ENCODE assay signal across 23 mouse cellular contexts in the genomic region with DNA sequence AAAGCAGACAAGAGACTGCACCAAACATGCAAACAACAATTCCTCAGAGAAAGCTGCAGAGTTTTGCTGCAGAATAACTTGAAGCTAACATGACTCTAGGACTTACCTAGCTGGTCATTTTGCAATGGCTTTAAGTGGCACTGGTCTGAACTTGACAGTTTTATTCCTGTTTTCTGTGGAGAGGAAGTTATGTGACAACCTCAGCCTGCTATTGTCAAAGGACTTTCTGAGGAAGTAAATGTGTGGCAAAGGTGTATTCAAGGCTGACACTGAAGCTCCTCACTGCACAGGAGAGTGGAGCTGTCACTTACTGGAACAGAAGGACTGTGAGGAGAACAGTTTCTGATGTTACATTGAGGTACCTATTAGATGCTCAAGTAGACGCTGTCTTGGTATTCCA. TPM values are rescaled to one million over a fixed set of nuclear protein-coding genes. Genes with fewer than 3 reads are reported as not detected.
DNase-seq lines count a peak whose midpoint lies in the region; ATAC-seq and TF ChIP-seq lines count a peak whose summit lies in the region.
"Had no signal": no experiment of that assay in that cellular context is flagged by ENCODE, and none has a peak within 500 bp of the region (broad histone marks: within the 10 kb centered on the region; RNA-seq: fewer than 3 reads in every experiment).

No protein-coding gene starts in this region.

- H3K27ac ChIP-seq in ES-Bruce4 (ENCODE audit: insufficient read depth, low read length) = 0 out of 2 replicates have a peak overlapping the region, but pooled peaks have one; percentile 3
- H3K27ac ChIP-seq in embryonic facial prominence, embryonic 12.5 days = peak overlapping the region; percentile 73; the same call in 1 of the 2 replicates
- H3K27ac ChIP-seq: forebrain, embryonic 12.5 days; heart, embryonic 15.5 days; hindbrain, embryonic 15.5 days; intestine, embryonic 15.5 days; limb, embryonic 13.5 days; liver, embryonic 15.5 days; midbrain, embryonic 15.5 days; neural tube, embryonic 13.5 days; stomach, postnatal 0 days had no signal

- TF ChIP-seq EP300 in ES-Bruce4 (IDR thresholded peaks at IDR 0.05; ENCODE audit: insufficient read depth, low read depth, low read length) = no peak

- H3K9ac ChIP-seq in ES-Bruce4 (ENCODE audit: low read depth, poor library complexity, severe bottlenecking) = no peak overlapping the region
- H3K9ac ChIP-seq in embryonic facial prominence, embryonic 12.5 days = no peak overlapping the region
- H3K9ac ChIP-seq: forebrain, embryonic 12.5 days; heart, embryonic 15.5 days; hindbrain, embryonic 15.5 days; intestine, embryonic 15.5 days; limb, embryonic 13.5 days; liver, embryonic 15.5 days; midbrain, embryonic 15.5 days; neural tube, embryonic 13.5 days had no signal

- TF ChIP-seq POLR2A in lung, adult 2 months (IDR thresholded peaks at IDR 0.05; ENCODE audit: borderline replicate concordance, extremely low read depth, low read depth, low read length) = no peak
- TF ChIP-seq POLR2A in ES-Bruce4 (IDR thresholded peaks at IDR 0.05; ENCODE audit: insufficient read depth, low read length) = no peak

- no peaks in the 10 kb centered on the region for H3K4me1 ChIP-seq in lung, adult 2 months (ENCODE audit: control insufficient read depth, insufficient read depth, low read length)
- no peaks in the 10 kb centered on the region for H3K4me1 ChIP-seq in ES-Bruce4 (ENCODE audit: control insufficient read depth, insufficient read depth, low read length)
- peaks cover 8% of the 10 kb centered on the region for H3K4me1 ChIP-seq in embryonic facial prominence, embryonic 12.5 days
- H3K4me1 ChIP-seq: forebrain, embryonic 12.5 days; hindbrain, embryonic 15.5 days; intestine, embryonic 15.5 days; liver, embryonic 15.5 days; midbrain, embryonic 15.5 days; neural tube, embryonic 13.5 days had no signal

- no peak for TF ChIP-seq CTCF in lung, adult 2 months (IDR thresholded peaks at IDR 0.05; ENCODE audit: insufficient read depth, low read length)
- TF ChIP-seq CTCF in ES-Bruce4 (IDR thresholded peaks at IDR 0.05; ENCODE audit: low read depth, low read length) = no peak

- H3K9me3 ChIP-seq in ES-Bruce4 (replicated peaks; ENCODE audit: control insufficient read depth, insufficient read depth, low read length, poor library complexity, severe bottlenecking) = no peaks in the 10 kb centered on the region
- no peaks in the 10 kb centered on the region for H3K9me3 ChIP-seq in embryonic facial prominence, embryonic 12.5 days
- H3K9me3 ChIP-seq: forebrain, embryonic 12.5 days; heart, embryonic 15.5 days; hindbrain, embryonic 15.5 days; intestine, embryonic 15.5 days; limb, embryonic 13.5 days; liver, embryonic 15.5 days; midbrain, embryonic 15.5 days; neural tube, embryonic 13.5 days had no signal

- H3K27me3 ChIP-seq in ES-Bruce4 (ENCODE audit: control insufficient read depth, insufficient read depth, low read length, poor library complexity, severe bottlenecking) = no peaks in the 10 kb centered on the region
- no peaks in the 10 kb centered on the region for H3K27me3 ChIP-seq in embryonic facial prominence, embryonic 12.5 days
- H3K27me3 ChIP-seq: forebrain, embryonic 12.5 days; heart, embryonic 15.5 days; hindbrain, embryonic 15.5 days; intestine, embryonic 15.5 days; limb, embryonic 13.5 days; liver, embryonic 15.5 days; midbrain, embryonic 15.5 days; neural tube, embryonic 13.5 days had no signal

- peaks cover 65% of the 10 kb centered on the region for H3K36me3 ChIP-seq in ES-Bruce4 (ENCODE audit: control insufficient read depth, insufficient read depth, low read length, poor library complexity, severe bottlenecking)
- H3K36me3 ChIP-seq in embryonic facial prominence, embryonic 12.5 days = peaks cover 48% of the 10 kb centered on the region

- ATAC-seq in embryonic facial prominence, embryonic 12.5 days (ENCODE audit: insufficient number of reproducible peaks, insufficient read depth, low FRiP score, low TSS enrichment) = no peak
- ATAC-seq in inflammation-experienced regulatory T-cells, adult 6 months = no peak
- ATAC-seq: intestine, embryonic 15.5 days; midbrain, embryonic 15.5 days had no signal

- H3K4me2 ChIP-seq in embryonic facial prominence, embryonic 12.5 days (replicated peaks) = no peak overlapping the region
- H3K4me2 ChIP-seq: forebrain, embryonic 12.5 days; heart, embryonic 15.5 days; hindbrain, embryonic 15.5 days; intestine, embryonic 15.5 days; limb, embryonic 13.5 days; liver, embryonic 15.5 days; midbrain, embryonic 15.5 days; neural tube, embryonic 13.5 days had no signal

- 94% methylated on average over 1 of the region's 1 CpGs for WGBS in lung, adult 2 months
- 84% methylated on average over 1 of the region's 1 CpGs for WGBS in embryonic facial prominence, embryonic 12.5 days

- DNase-seq in lung, postnatal 36 days = peak; percentile 25
- DNase-seq in lung, adult 2 months = no peak
- DNase-seq in naive thymus-derived CD4-positive, alpha-beta T cell, adult 2 months (ENCODE audit: low read depth) = peak; percentile 26
- DNase-seq in right cerebral cortex, postnatal 4 days = no peak
- DNase-seq: adrenal gland, postnatal 25 days; cerebellum, adult 9-10 months; heart, postnatal 36 days; kidney, adult 9 months; kidney, postnatal 36 days; thymus, postnatal 4 days had no signal

- no peak overlapping the region for H3K4me3 ChIP-seq in lung, adult 2 months (replicated peaks; ENCODE audit: extremely low read depth, low read depth, low read length)
- no peak overlapping the region for H3K4me3 ChIP-seq in ES-Bruce4 (ENCODE audit: low read depth, low read length)
- H3K4me3 ChIP-seq in embryonic facial prominence, embryonic 12.5 days = no peak overlapping the region
- H3K4me3 ChIP-seq: erythroblast, embryonic 14.5 days; forebrain, embryonic 12.5 days; heart, embryonic 15.5 days; hindbrain, embryonic 15.5 days; intestine, embryonic 15.5 days; limb, embryonic 13.5 days; liver, embryonic 15.5 days; midbrain, embryonic 15.5 days; neural tube, embryonic 13.5 days had no signal

RNA-seq across cellular contexts. Expression of a gene that starts 32.5 kb away (rescaled TPM):
- 15.4 and 20.5 TPM in 2 replicates for polyA plus RNA-seq in lung, adult 2 months (2012; rRNA removed)
- 60.6 and 61.9 TPM in 2 replicates for polyA plus RNA-seq in ES-Bruce4 (2011; ENCODE audit: insufficient read depth, insufficient read length, low read depth, missing spikeins)
- polyA plus RNA-seq in embryonic facial prominence, embryonic 12.5 days (2016; fragmentation: Nextera tagmentation; extraction: Ambion mirVana) = 13.2 and 13.5 TPM in 2 replicates
- 1 to 10 TPM; 4.4 to 8.2 (median 5.9) TPM for polyA plus RNA-seq in inflammation-experienced regulatory T-cells, adult 6 months (2017; shearing (Covaris generic))

RNA-seq across cellular contexts. Expression of a gene that starts 49.8 kb away (rescaled TPM):
- polyA plus RNA-seq in lung, adult 2 months (2012; rRNA removed) = 4.4 and 8.8 TPM in 2 replicates
- polyA plus RNA-seq in ES-Bruce4 (2011; ENCODE audit: insufficient read depth, insufficient read length, low read depth, missing spikeins) = 95.7 and 98.7 TPM in 2 replicates
- polyA plus RNA-seq in embryonic facial prominence, embryonic 12.5 days (2016; fragmentation: Nextera tagmentation; extraction: Ambion mirVana) = 29.4 and 30.9 TPM in 2 replicates
- polyA plus RNA-seq in inflammation-experienced regulatory T-cells, adult 6 months (2017; shearing (Covaris generic)) = 1 to 10 TPM in 2 of 3 experiments, under 1 TPM in 1; 0.89 to 2.6 (median 1.5) TPM

Comparison
In these comparisons a context has a peak if more than half of its experiments do, and no peak if none do; other contexts are left out.
1. DNase-seq: peak in lung, postnatal 36 days (single experiment) and naive thymus-derived CD4-positive, alpha-beta T cell, adult 2 months (single experiment); none in lung, adult 2 months (single experiment) and right cerebral cortex, postnatal 4 days (single experiment).